Mouse (Mus musculus) cortical plate, adult 2 months (tissue): Measurements from ENCODE around the gene Phf23.

Source experiments
- CTCF ChIP-seq: fragments of 200-500 bp; IDR thresholded peaks from 2 replicates; pipeline ENCODE4 v1.5.1; 2011; ENCODE audit warnings: mild to moderate bottlenecking, control low read depth, low read length; ENCODE audit not compliant: insufficient read depth; ENCODE audit errors: extremely low read depth
- POLR2A ChIP-seq: fragments of 200-500 bp; IDR thresholded peaks from 2 replicates; pipeline ENCODE4 v1.6.1; 2011; ENCODE audit warnings: mild to moderate bottlenecking, low read length, control low read depth; ENCODE audit not compliant: insufficient read depth; ENCODE audit errors: extremely low read depth

DNA sequence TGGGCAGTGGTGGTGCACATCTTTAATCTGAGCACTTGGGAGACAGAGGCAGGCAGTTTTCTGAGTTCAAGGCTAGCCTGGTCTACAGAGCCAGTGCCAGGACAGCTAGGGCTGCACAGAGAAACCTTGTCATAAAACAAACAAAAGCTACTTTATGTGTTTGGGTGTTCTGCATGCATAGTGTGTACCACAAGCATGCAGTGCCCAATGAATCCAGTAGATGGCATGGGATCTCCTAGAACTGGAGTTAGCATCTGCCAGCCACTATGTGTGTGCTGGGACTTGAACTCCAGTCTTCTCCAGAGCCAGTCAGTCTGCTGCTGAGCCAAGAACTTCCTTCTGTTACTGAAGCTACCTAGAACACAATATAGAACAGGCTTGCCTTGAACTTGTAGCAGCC lies 6.3 kb downstream of the Phf23 start:
- TF ChIP-seq POLR2A (no peak), CTCF (peak; percentile 23; the same call in 1 of the 2 replicates)
